Mouse (Mus musculus) stomach, postnatal 0 days (tissue): ENCODE data around the gene Caly. TPM values are rescaled to one million over a fixed set of nuclear protein-coding genes. Genes with fewer than 3 reads are reported as not detected.
A peak's percentile ranks its signal among the peaks of the same experiment; 100 is the strongest.

Experiments used
- ATAC-seq: fragments of 200-750 bp; cut with Nextera tagmentation; 2 replicates; pipeline ENCODE4 v1.8.0; 2017; ENCODE audit not compliant: low FRiP score, low TSS enrichment
- DNase-seq: peaks from one replicate; pipeline ENCODE4 v3.0.0-alpha.2; 2016; ENCODE audit warnings: low spot score
- H3K27ac ChIP-seq: fragments of 300-500 bp; sonication (generic); replicated peaks from 2 replicates; pipeline ENCODE4 v1.5.1; 2014; ENCODE audit warnings: mild to moderate bottlenecking, control low read depth
- H3K27me3 ChIP-seq: fragments of 300-500 bp; sonication (generic); 2 replicates; pipeline ENCODE4 v1.6.1; 2014; ENCODE audit warnings: low read length; ENCODE audit not compliant: control insufficient read depth, insufficient read depth
- H3K36me3 ChIP-seq: fragments of 300-500 bp; sonication (generic); 2 replicates; pipeline ENCODE4 v1.6.1; 2014; ENCODE audit warnings: low read length, mixed read lengths; ENCODE audit not compliant: control insufficient read depth, insufficient read depth
- H3K4me1 ChIP-seq: fragments of 300-500 bp; sonication (generic); replicated peaks from 2 replicates; pipeline ENCODE4 v1.6.1; 2014; ENCODE audit warnings: antibody characterized with exemption; ENCODE audit not compliant: control insufficient read depth, insufficient read depth
- H3K4me2 ChIP-seq: fragments of 300-500 bp; sonication (generic); replicated peaks from 2 replicates; pipeline ENCODE4 v1.6.1; 2014; ENCODE audit warnings: low read depth, mild to moderate bottlenecking, control low read depth, moderate library complexity
- H3K4me3 ChIP-seq: fragments of 300-500 bp; sonication (generic); 2 replicates; pipeline ENCODE4 v1.5.1; 2014; ENCODE audit warnings: low read depth, low read length, control low read depth
- H3K9ac ChIP-seq: fragments of 300-500 bp; sonication (generic); 2 replicates; pipeline ENCODE4 v1.6.1; 2014; ENCODE audit warnings: mild to moderate bottlenecking, low read length, control low read depth, mixed read lengths
- H3K9me3 ChIP-seq: fragments of 300-500 bp; sonication (generic); 2 replicates; pipeline ENCODE4 v1.6.1; 2016; ENCODE audit warnings: low read length; ENCODE audit not compliant: control insufficient read depth
- CTCF ChIP-seq: IDR thresholded peaks from 2 replicates; pipeline ENCODE4 v1.5.1; 2016; ENCODE audit warnings: antibody characterized with exemption, low read depth, mild to moderate bottlenecking, moderate library complexity
- EP300 ChIP-seq: optimal IDR thresholded peaks from 2 replicates; pipeline ENCODE3; 2016; ENCODE audit warnings: antibody characterized with exemption
- WGBS: fragments of 180-500 bp; shearing (Covaris S2); extraction: QIAGEN DNeasy Blood & Tissue Kit; methylation state at CpG from one replicate; pipeline ENCODE4 v1.1.7; 2014; 5-methylcytosine and 5-hydroxymethylcytosine counted together
- polyA plus RNA-seq: library from polyadenylated mRNA; unstranded; fragments of >200 nt; fragmentation: Nextera tagmentation; extraction: Ambion mirVana; gene quantifications from 2 replicates; pipeline ENCODE4 v1.2.1, GENCODE M21; 2015

Caly gene
- polyA plus RNA-seq, 1 experiment from 2014 or later = 4.5 TPM

DNA sequence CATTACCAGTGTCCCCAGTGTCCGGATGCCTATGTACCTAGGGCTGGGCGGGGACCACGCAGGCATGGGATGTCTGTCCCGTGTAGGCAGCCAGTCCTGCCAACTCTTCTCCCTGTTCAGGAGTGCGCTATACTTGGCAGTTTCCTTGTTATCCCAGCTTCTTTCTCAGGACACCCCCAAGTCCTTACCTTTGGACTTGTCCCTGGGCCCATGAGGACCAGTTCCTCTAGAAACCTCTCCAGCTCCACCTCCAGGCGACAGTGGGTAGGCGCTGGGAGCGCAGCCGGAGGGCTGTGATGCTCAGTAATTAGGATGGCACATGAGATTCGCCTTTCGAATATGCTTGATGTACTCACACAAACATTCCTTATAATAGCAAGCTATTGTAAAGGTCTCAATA, 20.0 kb downstream of the Caly start:
- Histone ChIP-seq H3K9me3 (no peaks in the 10 kb centered on the region), H3K9ac (no peak overlapping the region), H3K4me2 (no peak overlapping the region), H3K36me3 (no peaks in the 10 kb centered on the region), H3K4me1 (no peaks in the 10 kb centered on the region; the same call in 1 of the 2 replicates), H3K27ac (0 out of 2 replicates have a peak overlapping the region, but pooled peaks have one; percentile 31), H3K4me3 (no peak overlapping the region), H3K27me3 (peaks cover 9% of the 10 kb centered on the region; the same call in 1 of the 2 replicates)
- DNase-seq = peak; percentile 57
- 27% methylated on average over 11 of the region's 11 CpGs for WGBS
- 0 out of 2 replicates have a peak, but pooled peaks have one; percentile 51 for ATAC-seq
- TF ChIP-seq CTCF = peak; percentile 67
- no peak for TF ChIP-seq EP300

DNA sequence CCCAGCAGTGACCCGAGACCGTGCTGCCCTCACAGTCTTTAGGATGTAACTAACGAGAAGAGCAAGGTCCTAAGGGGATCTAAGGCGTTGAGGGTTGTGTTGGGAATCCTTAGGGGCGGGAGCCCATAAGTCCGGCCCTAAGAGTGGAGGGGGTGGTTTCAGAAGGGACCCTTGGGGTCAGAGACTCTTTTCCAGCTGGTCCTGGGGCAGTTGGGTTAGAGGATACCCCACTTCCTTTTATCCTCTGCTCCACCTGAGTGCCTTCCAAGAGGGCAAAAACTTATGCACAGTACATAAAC, 20.6 kb downstream of the Caly start:
- Histone ChIP-seq H3K9ac (no peak overlapping the region), H3K9me3 (no peaks in the 10 kb centered on the region), H3K4me1 (no peaks in the 10 kb centered on the region; the same call in 1 of the 2 replicates), H3K27ac (peak overlapping the region; percentile 31; the same call in 1 of the 2 replicates), H3K4me2 (peak overlapping the region; percentile 52), H3K4me3 (peak overlapping the region; percentile 33), H3K27me3 (peaks cover 9% of the 10 kb centered on the region; the same call in 1 of the 2 replicates), H3K36me3 (no peaks in the 10 kb centered on the region)
- WGBS = under 1% methylated on average over 6 of the region's 6 CpGs
- no peak for DNase-seq
- TF ChIP-seq EP300 (no peak), CTCF (no peak)
- ATAC-seq = no peak

DNA sequence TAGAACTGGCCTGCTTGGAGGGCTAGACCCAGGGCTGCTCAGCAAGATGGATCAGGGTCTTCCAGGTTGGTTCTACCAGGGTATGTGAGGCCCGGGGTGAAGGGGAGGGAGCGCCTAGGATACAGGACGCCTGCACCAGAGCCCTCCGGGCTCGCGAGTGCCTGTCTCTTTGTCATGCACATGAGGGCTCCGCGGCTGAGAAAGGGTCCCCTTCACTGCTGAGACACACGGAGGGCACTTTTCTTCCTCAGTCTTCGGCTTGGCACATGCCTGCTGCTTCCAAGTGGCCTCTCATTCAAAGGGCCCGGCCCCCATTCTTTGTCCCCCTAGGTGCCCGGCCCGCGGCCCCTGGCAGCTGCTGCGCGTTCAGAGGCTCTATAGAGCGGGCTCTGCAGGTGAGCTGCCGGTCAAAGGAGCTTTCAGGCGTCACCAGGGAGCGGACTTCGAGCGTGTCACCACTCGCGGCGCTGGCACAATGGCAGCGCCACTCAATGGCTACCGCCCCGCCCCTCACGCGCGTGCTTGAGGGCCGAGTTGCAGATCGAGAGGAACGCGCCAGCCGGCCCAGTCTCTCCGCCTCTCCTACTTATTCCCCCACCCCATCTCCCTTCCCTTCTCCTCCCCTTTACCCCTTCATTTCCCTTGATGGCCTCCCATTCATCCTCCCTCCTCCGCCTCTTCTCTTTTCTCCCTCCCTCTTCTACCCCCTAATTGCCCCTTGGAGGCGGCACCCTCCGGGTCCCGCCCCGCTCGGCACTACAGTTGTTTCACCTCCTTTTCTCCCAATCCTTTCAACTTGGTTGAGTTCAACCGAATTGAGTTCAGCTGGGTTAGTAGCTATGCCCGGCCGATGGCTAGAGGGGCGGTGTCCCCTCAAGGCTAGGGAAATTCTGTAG, 21.2 kb downstream of the Caly start:
- H3K9ac ChIP-seq = no peak overlapping the region; the same call in 1 of the 2 replicates
- no peaks in the 10 kb centered on the region for H3K36me3 ChIP-seq
- no peak for TF ChIP-seq EP300
- TF ChIP-seq CTCF = no peak
- H3K9me3 ChIP-seq = no peaks in the 10 kb centered on the region
- ATAC-seq (0 out of 2 replicates have a peak, but pooled peaks have one; percentile 19), DNase-seq (peak; percentile 71)
- H3K4me2 ChIP-seq = peak overlapping the region; percentile 52
- WGBS = 2% methylated on average over 41 of the region's 47 CpGs
- H3K4me3 ChIP-seq = peak overlapping the region; percentile 33
- no peaks in the 10 kb centered on the region; the same call in 1 of the 2 replicates for H3K4me1 ChIP-seq
- peaks cover 9% of the 10 kb centered on the region; the same call in 1 of the 2 replicates for H3K27me3 ChIP-seq
- H3K27ac ChIP-seq = peak overlapping the region; percentile 24; the same call in 1 of the 2 replicates

DNA sequence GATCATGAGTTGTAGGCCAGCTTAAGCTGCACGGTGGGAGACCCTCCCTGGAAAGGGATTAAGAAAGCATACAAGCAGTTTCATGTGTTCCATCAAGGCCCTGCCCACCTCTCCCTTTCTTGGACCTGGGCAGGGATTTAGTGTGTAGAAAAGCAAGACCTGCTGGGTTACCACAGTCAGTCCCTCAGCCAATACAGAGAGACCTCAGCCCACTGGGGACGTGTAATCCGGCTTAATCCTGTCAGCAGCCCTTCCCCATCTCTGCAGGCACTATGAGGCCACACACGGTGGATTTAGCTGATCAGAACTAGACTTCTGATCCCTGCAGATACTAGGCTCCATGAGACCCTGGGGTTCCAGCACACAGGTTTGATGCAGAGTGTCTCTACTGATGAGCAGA, 22.7 kb downstream of the Caly start:
- Histone ChIP-seq H3K4me2 (no peak overlapping the region), H3K9ac (no peak overlapping the region), H3K9me3 (no peaks in the 10 kb centered on the region), H3K27me3 (peaks cover 9% of the 10 kb centered on the region; the same call in 1 of the 2 replicates), H3K4me3 (no peak overlapping the region), H3K27ac (no peak overlapping the region), H3K4me1 (no peaks in the 10 kb centered on the region; the same call in 1 of the 2 replicates), H3K36me3 (no peaks in the 10 kb centered on the region)
- ATAC-seq = no peak
- WGBS = 39% methylated on average over 4 of the region's 4 CpGs
- no peak for DNase-seq
- no peak for TF ChIP-seq CTCF
- no peak for TF ChIP-seq EP300

DNA sequence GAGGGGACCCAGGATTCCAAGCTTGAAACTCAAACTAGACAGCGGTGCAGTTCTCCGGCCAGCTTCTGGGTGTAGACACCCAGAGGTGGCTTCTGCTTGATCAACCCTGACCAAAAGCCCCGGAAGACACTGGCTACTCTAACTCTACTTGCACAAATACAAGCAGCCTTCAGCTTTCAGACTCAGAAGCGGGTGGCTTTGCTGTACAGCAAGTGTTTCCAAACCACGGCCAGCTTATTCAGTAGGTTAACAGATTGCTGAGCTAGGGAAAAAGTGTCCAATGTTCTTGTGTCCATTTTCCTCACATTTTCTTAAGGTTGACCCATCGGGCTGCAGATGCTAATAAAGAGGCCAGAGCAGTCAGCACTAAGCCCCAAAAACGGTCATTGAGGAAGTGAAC, 23.8 kb downstream of the Caly start:
- peaks cover 9% of the 10 kb centered on the region; the same call in 1 of the 2 replicates for H3K27me3 ChIP-seq
- no peaks in the 10 kb centered on the region for H3K9me3 ChIP-seq
- no peaks in the 10 kb centered on the region; the same call in 1 of the 2 replicates for H3K4me1 ChIP-seq
- no peaks in the 10 kb centered on the region for H3K36me3 ChIP-seq
- H3K9ac ChIP-seq = peak overlapping the region; percentile 43; the same call in 1 of the 2 replicates
- ATAC-seq = no peak
- TF ChIP-seq CTCF (no peak), EP300 (no peak)
- H3K27ac ChIP-seq = no peak overlapping the region
- peak overlapping the region; percentile 62 for H3K4me2 ChIP-seq
- peak overlapping the region; percentile 36 for H3K4me3 ChIP-seq
- 36% methylated on average over 7 of the region's 7 CpGs for WGBS
- no peak for DNase-seq
